Comparison of ENCODE assay signal across 7 mouse cellular contexts in genomic region chr11:21570973-21571372, GRCm38 (mm10). TPM values are rescaled to one million over a fixed set of nuclear protein-coding genes. Genes with fewer than 3 reads are reported as not detected.
DNase-seq lines count a peak whose midpoint lies in the region; ATAC-seq lines count a peak whose summit lies in the region.

No protein-coding gene starts in this region.

- H3K4me1 ChIP-seq in hindbrain, embryonic 11.5 days (replicated peaks; ENCODE audit: control insufficient read depth, insufficient read depth, low read length), result no peaks in the 10 kb centered on the region
- peaks cover 26% of the 10 kb centered on the region for H3K4me1 ChIP-seq in midbrain, embryonic 16.5 days (ENCODE audit: control insufficient read depth, insufficient read depth, low read length)

- no peak for ATAC-seq in hindbrain, embryonic 11.5 days (ENCODE audit: low FRiP score)
- no peak for ATAC-seq in midbrain, embryonic 16.5 days

- no peak overlapping the region for H3K27ac ChIP-seq in hindbrain, embryonic 11.5 days (ENCODE audit: low read depth, low read length)
- H3K27ac ChIP-seq in midbrain, embryonic 16.5 days (ENCODE audit: low read length), result peak overlapping the region; percentile 81

- H3K4me3 ChIP-seq in hindbrain, embryonic 11.5 days (ENCODE audit: low read depth, low read length), result peak overlapping the region; percentile 55
- peak overlapping the region; percentile 60 for H3K4me3 ChIP-seq in midbrain, embryonic 16.5 days (ENCODE audit: low read depth, low read length)

- no peaks in the 10 kb centered on the region for H3K9me3 ChIP-seq in hindbrain, embryonic 11.5 days (ENCODE audit: control insufficient read depth, low read length)
- H3K9me3 ChIP-seq in midbrain, embryonic 16.5 days (replicated peaks; ENCODE audit: control insufficient read depth, low read length, poor library complexity, severe bottlenecking), result no peaks in the 10 kb centered on the region

- 10% methylated on average over 10 of the region's 10 CpGs for WGBS in hindbrain, embryonic 11.5 days
- WGBS in midbrain, embryonic 16.5 days, result 11% methylated on average over 10 of the region's 10 CpGs

- peak overlapping the region; percentile 60 for H3K9ac ChIP-seq in hindbrain, embryonic 11.5 days (ENCODE audit: low read depth, low read length)
- peak overlapping the region; percentile 81 for H3K9ac ChIP-seq in midbrain, embryonic 16.5 days (ENCODE audit: low read depth, low read length)

- peak; percentile 55 for DNase-seq in 416B (ENCODE audit: low read depth)
- DNase-seq in CD4-positive helper T cell, adult 2 months (ENCODE audit: low read depth, low spot score), result peak; percentile 78
- peak; percentile 35 for DNase-seq in cerebellum, postnatal 36 days
- peak; percentile 27 for DNase-seq in hindbrain, embryonic 11.5 days (ENCODE audit: low spot score)
- DNase-seq in layer of hippocampus, adult 9-11 months, result peak; percentile 56
- peak; percentile 44 for DNase-seq in thymus, postnatal 4 days

- H3K4me2 ChIP-seq in hindbrain, embryonic 11.5 days (replicated peaks; ENCODE audit: low read depth, low read length), result peak overlapping the region; percentile 55
- peak overlapping the region; percentile 90 for H3K4me2 ChIP-seq in midbrain, embryonic 16.5 days (ENCODE audit: low read length)

- H3K27me3 ChIP-seq in hindbrain, embryonic 11.5 days (ENCODE audit: control insufficient read depth, insufficient read depth, low read length), result no peaks in the 10 kb centered on the region
- H3K27me3 ChIP-seq in midbrain, embryonic 16.5 days (ENCODE audit: control insufficient read depth, insufficient read depth, low read depth, low read length), result no peaks in the 10 kb centered on the region

- no peaks in the 10 kb centered on the region for H3K36me3 ChIP-seq in hindbrain, embryonic 11.5 days (ENCODE audit: control insufficient read depth, insufficient read depth, low read length)
- H3K36me3 ChIP-seq in midbrain, embryonic 16.5 days (ENCODE audit: control insufficient read depth, insufficient read depth, low read length), result peaks cover 6% of the 10 kb centered on the region; the same call in 1 of the 2 replicates

RNA-seq across cellular contexts. Expression of gene Wdpcp, which starts 1.1 kb away (rescaled TPM):
- 13.8 and 16.0 TPM in 2 replicates for polyA plus RNA-seq in hindbrain, embryonic 11.5 days (2014; fragmentation: Nextera tagmentation; extraction: Ambion mirVana)
- polyA plus RNA-seq in midbrain, embryonic 16.5 days (2015; fragmentation: Nextera tagmentation; extraction: Ambion mirVana), result 11.5 and 13.1 TPM in 2 replicates

RNA-seq across cellular contexts. Expression of gene Mdh1, which starts 1.2 kb away (rescaled TPM):
- 428 and 430 TPM in 2 replicates for polyA plus RNA-seq in hindbrain, embryonic 11.5 days (2014; fragmentation: Nextera tagmentation; extraction: Ambion mirVana)
- polyA plus RNA-seq in midbrain, embryonic 16.5 days (2015; fragmentation: Nextera tagmentation; extraction: Ambion mirVana), result 544 and 589 TPM in 2 replicates

Comparison
In these comparisons a context has a peak if more than half of its experiments do, and no peak if none do; other contexts are left out.
1. DNase-seq: peak in every context shown above with its lines; median percentile 78 in CD4-positive helper T cell, adult 2 months; 56 in layer of hippocampus, adult 9-11 months; 55 in 416B; 44 in thymus, postnatal 4 days; 35 in cerebellum, postnatal 36 days; 27 in hindbrain, embryonic 11.5 days.